Mouse (Mus musculus) kidney, adult 9 months (tissue): ENCODE results near the gene 2510009E07Rik.

Experiments
- DNase-seq: peaks from one replicate; pipeline ENCODE4 v3.0.0; 2022

The 2510009E07Rik gene

DNA sequence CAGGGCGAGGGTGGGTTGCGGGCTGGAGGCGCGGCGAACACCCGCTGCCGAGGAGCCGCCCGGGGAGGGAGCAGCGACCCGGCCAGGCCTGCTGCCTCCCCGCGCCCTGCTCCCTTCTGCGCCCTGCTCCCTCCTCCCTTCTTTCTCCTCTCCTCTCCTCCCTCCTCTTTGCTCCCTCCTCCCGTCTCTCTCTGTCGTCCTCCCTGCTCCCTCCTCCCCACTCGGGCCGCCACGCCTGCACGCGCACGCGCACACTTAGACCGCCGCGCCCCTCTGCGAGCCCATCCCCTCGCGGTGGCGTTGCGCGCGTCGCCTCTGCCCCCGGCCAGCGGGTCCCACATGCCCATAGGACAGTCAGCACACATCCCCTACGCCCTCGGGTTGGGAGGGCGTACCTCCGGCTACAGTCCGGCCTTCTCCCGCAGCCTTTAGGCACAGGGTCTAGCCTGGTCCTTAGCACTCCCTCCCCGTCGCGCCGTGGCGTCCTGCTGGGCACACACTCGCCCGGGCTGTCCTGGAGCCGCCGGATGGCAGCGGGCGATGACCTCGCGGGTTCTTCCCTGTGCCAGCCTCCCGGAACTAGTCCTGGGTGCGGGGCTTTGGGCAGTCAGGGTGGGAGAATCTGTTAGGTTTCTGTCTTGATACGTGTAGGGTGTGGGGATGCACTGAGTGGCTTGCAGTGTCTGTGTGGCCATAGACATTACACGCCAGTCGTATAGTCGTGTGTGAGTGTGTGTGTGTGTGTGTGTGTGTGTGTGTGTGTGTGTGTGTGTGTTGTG lies at the start of gene 2510009E07Rik:
Gene 2510009E07Rik (minus strand): TSS at position 203 of the 779 bp plus-strand sequence.
- peak; percentile 88 for DNase-seq

DNA sequence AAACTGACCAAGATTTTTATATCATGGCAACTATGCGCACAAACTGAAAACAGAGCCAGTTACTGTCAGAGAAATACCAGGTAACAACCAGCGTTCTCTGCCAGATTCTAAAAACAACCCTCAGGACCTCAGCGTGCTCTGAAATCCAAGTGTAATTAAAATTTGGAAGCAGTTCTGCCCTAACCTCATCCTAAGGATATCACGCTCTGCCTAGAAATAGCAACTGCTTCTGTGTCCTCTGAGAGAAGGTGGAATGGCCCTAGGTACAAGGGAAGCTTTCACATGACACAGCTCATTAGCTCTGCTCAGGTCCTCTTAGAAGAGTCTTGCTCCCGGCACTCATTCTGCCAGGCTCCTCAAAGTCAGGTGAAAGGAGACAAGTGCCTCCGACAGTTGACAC lies 48.9 kb upstream of the 2510009E07Rik start:
- no peak for DNase-seq

DNA sequence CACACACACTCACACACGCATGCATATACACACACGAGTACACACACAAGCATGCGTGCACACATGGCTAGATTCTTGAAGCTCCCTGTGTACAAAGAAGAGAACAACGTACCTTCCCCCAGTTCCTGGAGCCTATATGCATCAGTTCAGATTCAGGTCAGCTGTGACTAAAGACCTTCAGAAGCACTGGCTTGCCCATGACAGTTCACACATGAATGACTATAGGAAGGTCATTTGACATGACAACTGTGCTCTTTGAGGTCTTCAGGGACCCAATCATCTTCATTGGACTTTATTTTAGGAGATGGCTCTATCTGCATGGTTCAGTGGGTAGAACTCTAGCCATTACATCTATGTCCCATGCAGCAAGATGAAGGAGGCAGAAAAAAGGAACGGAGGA lies 48.4 kb upstream of the 2510009E07Rik start:
- DNase-seq, result no peak

DNA sequence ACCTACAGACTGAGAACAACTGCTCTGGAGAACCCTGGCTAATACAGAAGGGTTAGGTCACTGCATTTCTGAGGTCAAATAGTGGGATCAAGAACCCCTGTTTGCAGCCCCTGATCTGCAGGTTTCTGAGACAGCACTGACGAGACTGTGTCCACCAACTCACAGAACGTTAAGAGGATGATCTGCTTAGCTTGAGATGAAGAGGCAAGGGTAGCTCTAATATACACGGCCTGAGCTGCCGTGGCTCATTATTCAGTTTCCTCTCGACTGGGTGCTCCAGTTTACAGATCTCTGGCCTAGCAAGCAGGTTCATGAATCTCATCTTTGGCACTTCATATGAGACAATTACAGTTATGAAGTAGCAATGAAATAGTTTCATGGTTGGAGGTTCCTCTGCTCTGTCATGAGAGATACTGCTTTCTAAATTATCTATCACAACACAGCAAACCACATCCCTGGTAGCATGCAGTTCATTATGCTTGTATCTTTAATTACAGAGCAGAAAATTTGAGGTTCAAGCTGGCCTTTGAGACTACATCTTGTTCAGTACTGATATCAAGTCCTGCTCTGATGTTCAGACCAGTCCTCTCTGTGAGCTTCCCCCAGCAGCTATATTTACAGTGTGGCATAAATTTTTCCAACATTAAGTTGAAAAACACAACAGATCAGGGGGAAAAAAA lies 47.9 kb upstream of the 2510009E07Rik start:
- no peak for DNase-seq

DNA sequence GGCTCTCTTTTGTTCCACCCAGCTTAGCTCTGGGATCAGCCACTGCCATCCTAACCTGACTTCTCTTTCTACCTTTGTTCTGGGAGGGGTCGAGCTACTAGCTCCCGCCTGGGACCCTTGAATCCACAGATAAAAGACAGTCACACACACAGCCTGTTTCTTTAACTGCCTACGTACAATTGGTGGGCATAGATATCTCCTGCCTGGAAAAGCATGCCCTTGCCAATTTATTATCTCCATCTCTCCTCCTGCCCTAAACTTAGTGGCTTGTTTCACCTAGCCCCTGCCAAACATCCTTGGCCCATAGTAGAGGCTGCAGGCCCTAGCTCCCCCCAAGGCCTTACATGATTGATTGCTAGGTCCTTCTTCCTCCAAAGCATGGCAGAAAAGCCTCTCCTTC lies 47.1 kb upstream of the 2510009E07Rik start:
- DNase-seq, result no peak

DNA sequence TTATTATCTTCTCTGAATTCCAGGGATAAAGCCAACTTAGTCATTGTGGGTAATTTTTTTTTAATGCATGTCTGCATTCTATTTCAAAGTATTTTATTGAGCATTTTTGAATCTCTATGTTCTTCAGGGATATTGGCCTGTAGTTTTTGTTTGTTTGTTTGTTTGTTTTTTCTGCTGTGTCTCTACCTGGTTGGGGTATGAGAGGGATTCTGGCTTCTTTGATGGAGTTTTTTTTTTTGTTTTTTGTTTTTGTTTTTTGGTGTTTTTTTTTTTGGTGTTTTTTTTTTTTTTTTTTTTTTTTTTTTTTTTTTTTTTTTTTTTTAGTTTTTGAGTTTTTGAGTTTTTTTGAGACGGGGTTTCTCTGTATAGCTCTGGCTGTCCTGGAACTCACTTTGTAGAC lies 41.2 kb upstream of the 2510009E07Rik start:
- DNase-seq, result no peak

DNA sequence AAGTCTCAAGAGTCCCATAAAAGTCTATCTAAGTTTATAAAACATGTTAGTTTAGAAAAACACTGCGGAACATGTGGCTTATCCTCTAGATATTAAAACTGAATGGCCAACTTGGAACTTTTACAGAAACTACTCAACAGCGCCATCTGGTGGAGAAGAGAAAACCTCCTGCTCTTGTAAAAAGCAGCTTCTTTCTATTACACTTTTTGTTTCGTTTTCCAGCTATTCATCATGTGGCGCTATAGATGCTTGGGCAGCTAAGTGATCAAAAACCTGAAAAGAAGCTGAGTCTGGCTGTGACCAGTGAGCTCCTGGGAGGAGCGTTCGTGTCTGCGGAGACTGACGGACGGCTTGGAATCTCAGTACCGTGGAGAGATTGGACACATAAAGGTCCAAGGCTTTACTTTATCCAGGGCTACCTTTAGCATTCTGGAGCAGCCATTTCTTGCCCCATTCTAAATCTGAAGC lies 33.5 kb upstream of the 2510009E07Rik start:
- peak; percentile 80 for DNase-seq

DNA sequence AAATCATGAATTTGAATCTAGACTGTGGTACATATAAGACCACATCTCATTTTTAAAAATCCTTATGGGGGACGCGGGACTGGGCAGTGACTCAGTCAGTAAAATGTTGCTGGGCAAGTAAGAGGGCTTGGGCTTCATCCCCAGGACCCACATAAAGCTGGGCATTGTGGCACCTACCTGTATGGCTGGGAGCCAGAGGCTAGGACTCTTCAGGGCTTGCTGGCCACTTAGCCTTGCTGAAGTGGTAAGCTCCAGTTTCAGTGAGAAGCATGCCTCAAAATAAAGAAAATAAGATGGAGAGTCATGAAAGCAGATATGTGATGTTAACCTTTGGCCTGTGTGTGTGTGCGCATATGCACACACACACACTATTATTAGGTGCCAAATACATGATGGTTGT lies 33.0 kb upstream of the 2510009E07Rik start:
- DNase-seq, result no peak

DNA sequence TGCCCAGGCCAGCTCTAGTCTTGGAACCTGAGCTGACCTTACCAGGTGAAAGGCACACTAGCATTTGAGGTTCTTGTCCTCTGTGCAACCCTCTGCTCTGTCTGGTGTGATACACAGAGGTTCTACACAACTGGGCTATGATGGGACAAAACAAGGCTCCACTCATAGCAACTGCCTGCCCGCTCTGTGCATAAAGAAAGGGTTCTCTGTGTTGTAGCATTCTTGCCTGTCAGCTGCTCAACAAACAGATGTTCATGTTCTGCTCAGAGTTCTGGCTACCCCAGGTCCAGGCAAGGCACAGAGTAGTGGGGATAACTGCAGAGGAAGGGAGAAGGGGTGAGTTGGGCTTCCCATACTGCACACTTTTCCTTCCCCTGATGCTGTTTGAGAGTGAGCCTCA lies 29.8 kb upstream of the 2510009E07Rik start:
- no peak for DNase-seq

DNA sequence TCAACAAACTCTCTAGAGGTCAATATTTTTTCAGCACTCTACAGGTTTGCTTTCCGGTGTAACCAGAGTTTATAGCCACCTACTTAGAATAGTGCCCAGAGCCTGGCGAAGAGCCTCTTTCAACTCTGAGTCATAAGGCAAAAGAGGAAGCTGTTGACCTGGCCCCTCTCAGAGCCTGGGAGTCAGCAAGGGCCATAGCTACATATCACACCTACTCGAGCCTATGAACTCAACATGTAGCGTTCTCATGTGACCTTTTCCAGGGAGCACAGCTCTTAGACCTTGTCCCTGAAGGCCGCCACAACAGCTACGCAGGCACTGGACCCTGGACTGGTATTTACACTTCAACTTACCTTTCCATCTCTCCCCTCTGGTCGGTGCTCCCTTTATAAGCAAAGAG lies 25.3 kb upstream of the 2510009E07Rik start:
- DNase-seq, result no peak

DNA sequence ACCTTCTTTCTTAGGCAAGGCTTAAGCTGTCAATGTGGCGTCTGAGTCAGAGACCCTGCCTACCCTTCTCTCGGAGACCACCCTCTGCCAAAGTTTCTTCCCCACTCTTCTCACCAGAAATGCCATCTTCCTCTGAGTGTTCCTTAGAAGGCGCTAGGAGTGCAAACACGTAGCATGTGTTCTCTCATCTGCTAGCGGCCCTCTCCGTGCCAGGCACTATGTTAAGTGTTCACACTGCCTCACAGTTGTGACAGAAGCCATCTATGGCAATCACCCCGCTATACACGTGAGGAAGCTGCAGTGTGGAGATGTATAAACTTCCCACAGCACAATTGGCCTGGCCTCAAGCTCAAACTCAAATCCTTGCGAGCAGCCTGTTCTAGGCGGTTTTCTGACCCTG lies 20.1 kb upstream of the 2510009E07Rik start:
- no peak for DNase-seq

DNA sequence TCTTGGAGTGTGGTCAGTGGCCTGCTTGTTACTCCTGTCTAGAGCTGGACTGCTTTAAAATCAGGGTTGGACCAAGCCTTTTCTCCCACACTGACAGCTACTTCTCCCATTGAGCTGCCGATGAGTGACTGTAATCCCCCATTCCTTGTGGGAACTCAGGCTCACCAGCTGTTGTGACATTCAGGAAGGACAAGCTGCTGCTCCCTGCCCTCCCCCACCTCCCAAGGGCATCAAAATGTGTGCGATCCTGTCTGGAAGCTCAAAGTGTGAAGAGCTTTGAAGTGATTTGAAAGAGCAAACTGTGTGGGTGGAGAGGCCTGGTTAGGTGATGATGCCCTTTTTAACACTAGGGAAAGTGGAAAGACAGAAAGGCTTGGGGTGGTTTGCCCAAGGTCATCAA lies 15.9 kb upstream of the 2510009E07Rik start:
- no peak for DNase-seq

DNA sequence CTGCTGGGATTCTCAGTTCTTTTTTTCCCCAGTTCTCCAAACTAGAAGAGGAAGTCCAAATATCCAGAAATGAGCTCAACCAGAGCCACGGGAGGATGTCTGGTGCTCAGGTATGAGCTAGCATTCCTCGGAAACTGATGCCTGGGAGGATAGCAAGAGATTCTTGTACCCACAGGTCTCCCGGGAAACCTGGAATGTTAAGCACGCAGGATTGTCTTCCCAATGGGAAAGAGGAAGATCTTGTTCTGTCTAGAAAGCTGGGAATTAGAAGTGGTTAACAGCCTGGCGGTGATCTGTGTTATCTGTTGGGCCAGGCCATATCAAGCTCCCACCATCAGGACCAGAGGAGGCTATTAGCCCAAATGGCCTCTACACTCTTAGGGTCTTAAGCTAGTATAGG lies 10.2 kb upstream of the 2510009E07Rik start:
- DNase-seq, result no peak

DNA sequence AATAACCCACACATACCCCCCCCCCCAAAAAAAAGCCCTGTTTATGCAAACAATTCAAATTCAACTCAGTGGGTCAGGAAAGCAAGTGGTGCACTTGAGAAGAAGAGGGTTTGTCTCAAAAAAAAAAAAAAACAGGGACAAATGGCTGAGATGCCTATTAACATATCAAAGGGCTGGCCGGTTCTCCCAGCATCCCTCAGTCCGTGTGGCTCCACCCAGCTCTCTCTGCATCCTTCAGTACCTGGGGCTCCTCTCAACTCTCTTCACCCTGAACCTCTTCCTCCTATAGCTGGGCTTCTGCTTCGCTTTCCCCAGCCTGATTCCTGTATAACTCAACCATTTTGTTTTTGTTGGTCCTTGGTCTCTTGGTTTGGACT lies 7.8 kb upstream of the 2510009E07Rik start:
- no peak for DNase-seq

DNA sequence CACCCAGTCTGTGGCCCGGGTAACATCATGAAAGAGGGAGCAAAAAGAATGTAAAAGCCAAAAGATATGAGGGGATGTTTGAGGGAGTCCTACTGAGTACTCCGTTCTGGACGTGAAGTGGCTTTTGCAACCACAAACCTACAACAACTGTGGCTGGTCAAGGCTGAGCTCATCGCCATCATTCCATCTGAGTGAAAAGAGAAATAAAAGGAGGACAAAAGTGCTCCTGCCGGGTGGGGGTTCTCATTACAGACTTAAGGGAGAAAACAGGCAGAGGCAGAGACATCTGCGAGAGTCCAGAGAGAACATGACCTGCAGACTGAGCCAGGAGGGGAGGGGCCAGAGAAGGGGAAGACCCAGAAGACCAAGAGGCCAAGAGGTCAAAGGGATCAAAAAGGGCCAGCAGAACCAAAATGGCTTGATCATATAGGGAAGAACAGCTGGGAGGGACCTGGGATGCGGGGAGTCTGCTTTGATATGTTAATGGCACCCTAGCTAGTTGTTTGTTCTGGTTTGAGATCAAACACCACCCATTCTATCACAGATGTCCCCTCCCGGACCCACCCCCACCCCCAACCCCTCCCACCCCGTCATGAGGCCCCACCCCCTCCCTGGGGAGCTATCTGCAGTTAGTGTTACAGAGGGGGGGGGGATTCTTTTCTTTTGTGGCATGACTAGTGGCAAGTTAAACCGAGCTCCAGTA lies 7.3 kb upstream of the 2510009E07Rik start:
- no peak for DNase-seq

DNA sequence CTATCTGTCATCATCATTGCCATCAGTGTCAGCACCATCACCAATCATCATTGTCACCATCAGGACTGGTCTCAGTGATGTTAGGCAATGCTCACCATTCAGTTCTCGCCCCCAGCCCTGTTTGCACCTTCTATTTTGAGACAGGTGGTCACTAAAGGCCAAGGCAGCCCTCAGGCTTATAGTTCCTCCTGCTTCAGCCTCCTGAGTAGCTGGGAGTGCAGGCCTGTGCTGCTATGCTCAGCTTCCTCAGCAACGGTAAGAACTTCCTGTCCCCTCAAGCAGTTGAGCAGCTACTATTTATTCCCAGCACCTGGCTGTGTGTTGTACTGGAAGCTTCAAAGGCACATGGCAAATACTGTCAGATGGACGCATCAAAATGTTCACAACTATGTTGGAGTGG lies 3.7 kb upstream of the 2510009E07Rik start:
- DNase-seq, result no peak

DNA sequence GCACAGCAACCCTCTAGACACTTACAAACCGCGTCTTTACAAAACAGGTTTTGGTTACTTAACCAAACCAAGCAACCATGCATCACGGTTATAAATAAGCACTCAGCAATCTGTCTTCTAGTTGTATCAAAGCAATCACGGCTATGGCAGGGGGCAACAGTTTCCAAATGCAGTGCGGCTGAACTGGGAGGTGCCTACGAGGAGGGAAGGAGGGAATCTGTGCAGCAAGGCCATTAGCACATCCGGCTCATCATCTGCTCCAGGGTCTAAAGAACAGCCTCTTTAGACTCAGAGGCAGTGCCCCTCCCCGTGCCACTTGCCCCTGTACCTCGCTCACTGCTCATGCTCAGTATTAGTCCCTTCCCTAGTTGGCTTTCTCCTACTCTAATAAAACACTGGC lies 2.5 kb upstream of the 2510009E07Rik start:
- DNase-seq, result no peak

DNA sequence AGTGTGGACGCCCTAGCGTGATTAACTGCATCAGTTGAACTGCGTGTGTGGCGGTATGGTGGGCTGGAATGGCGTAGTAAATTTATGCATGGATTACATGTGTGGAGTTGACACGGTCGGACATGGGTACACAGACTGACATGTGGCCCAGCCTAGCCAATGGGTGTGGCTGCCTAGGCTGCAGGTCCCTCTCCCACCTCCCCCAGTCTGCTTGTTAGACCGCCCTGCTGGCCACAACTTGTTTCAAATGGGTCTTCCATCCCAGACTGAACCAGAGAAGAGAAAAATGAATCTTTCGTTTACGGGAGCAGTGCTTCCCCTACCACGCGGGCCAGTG lies 745 bp upstream of the 2510009E07Rik start:
- DNase-seq, result peak; percentile 28

DNA sequence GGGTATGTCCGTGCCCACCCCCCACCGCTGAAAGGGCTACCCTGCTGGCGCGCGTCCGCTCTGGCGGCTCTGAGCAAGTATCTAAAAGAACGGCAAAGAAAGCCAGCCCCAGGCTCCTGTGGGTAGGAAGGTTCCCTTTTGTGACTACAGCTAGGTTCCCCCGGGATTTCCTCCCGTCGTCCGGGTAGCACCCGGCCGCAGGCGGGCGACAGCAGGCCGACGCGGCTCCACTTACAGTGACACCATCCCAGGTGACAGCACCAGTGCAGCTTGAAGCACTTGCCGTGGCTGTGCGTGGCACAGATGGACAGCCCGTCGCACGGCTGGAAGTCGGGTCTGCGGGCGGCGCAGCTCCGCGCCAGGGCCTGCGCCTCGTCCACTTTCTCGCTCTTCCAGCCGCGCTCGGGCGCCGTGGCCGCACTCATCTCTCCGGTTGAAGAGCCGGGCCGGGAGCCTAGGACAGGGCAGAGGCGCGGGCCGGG lies 443 bp downstream of the 2510009E07Rik start:
- DNase-seq, result peak; percentile 45

DNA sequence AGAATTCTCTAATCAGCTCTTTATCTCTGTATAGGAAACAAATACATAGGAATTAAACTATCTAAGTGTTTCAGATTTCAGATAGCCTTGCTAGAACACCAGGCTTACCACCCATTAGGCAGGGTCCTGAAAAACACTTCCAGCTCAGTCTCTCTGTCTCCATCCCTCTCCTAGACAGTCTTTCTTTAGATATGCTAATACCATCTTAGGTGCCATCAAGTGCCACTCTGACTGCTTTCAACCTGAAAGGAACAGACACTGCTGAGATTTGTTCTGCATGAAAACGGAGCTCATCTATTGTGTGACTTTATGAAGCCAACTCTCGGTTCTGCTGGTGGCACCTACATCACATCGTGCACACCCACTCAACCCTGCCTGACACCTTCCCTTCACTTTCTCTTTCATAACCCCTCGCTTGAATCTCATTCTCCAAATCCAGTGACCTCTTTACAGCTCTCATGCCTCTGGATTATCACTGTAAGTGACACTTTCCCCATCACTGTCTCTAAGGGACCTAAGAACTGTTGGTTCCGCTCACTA lies 4.2 kb downstream of the 2510009E07Rik start:
- DNase-seq, result no peak

DNA sequence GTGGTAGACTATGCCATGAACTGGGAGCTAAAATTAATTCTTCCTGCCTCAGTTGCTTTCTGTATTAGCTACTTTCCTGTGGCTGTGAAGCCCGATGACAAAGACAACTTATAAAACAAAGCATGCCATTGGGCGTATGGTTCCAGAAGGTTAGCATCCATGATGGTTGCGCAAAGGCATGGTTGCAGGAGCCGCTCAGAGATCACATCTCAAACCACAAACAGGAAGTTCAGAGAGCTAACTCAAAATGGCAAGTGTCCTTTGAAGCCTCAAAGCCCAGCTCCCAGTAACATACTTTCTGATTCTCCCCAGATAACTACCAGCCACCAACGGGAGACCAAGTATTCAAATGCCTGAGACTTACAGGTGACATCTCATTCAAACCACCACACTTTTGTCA lies 5.3 kb downstream of the 2510009E07Rik start:
- no peak for DNase-seq

DNA sequence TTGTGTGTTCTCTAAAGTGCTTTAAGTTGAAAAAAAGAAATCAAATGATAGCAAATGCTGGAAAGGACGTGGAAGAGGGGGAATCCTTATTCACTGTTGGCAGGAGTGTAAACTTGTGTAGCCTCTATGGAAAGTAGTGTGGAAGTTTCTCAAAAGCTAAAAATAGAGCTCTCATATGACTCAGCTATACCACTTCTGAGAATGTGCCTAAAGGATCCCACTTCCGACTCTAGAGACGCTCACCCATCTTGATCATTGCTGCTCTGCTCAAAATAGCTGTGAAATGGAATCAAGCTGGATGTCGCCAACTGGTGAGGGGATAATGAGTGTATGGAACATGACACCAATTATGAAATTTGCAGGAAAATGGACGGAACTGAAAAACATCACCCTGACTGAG lies 7.1 kb downstream of the 2510009E07Rik start:
- no peak for DNase-seq

DNA sequence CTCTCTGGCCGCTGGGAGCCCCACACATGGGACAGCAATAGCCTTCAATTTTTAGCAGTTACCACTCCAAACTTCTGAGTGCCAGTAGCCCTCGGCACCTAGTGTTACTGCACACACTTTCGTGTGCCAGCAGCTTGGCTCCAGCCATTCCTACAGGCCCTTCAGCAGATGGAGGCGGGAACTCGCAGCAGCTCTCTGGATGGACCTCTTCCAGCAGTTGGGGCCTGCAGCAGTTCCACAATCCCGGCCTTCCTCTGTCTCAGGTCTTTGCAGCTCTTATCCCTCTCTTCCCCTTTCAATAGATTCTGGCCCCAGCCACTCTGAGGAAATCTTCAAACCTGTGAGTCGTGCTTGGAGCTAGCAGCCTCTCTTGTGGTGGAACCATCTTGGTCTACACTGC lies 17.7 kb downstream of the 2510009E07Rik start:
- no peak for DNase-seq

DNA sequence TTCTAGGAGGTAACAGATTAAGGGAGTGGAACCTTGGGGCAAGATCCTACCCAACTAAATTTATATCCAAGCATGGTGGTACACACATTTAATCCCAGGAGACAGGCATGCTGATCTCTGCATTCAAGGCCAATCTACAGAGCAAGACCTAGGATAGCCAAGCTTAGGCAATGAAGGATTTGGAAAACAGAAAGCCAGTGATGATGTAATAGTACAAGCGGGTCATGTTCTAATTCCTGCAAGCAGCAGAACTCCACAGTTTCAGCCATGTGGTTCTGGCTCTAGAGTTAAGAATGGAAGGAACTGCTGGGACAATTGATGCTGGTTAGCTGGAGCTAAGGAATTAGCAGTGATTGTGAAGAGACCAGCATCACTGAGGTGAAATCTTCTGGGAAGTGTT lies 20.8 kb downstream of the 2510009E07Rik start:
- peak; percentile 25 for DNase-seq
